Mouse (Mus musculus) kidney, adult 2 months (tissue): ENCODE data around the gene Gm17660.

ENCODE experiments used
- CTCF ChIP-seq: fragments of 200-500 bp; conservative IDR thresholded peaks from 2 replicates; pipeline ENCODE4 v1.5.1; 2011; ENCODE audit warnings: low read depth, mild to moderate bottlenecking, control low read depth, low read length, moderate library complexity, mixed read lengths; ENCODE audit not compliant: insufficient read depth, insufficient read length
- POLR2A ChIP-seq: fragments of 200-500 bp; IDR thresholded peaks from one replicate; pipeline ENCODE4 v1.6.1; 2011; ENCODE audit warnings: low read depth, low read length, control low read depth

- TF ChIP-seq POLR2A, result no peak
- TF ChIP-seq CTCF, result no peak
Measured at GRCm38 (mm10) chr5:104103171-104103570, 25.8 kb upstream of the Gm17660 start.
